Mouse (Mus musculus): ENCODE measurements around the gene Lipc. TPM values are rescaled to one million over a fixed set of nuclear protein-coding genes. Genes with fewer than 3 reads are reported as not detected.

Gene Lipc
- polyA plus RNA-seq, 1 experiment from 2014 or later: 0.19 TPM

DNA sequence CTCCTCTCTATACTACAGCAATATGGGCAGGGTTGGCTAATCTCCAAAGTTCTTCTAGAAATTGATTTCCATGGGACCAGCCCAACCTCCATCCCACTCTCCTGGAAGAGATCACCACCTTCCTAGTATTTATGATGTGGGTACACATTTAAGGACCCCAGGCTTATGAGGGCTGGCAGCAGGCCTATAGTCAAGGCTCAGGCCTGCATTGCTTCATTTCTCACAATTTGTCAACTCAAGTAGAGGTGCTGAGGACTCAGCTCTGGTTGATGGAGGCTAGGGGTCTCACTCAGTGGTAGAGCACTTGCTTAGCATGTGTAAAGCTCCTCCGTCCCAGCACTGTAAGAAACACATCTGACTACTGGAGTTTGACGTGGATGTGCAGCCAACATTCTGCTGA is 27.6 kb upstream of the Lipc start:
- Histone ChIP-seq H3K27ac (replicated peaks in 1 of 2; ENCODE audit: control insufficient read depth in 1 of 2, insufficient read depth in 1 of 2, low read depth in 2 of 2, low read length in 2 of 2) (no peak overlapping the region), H3K27me3 (ENCODE audit: control insufficient read depth, insufficient read depth, low read length) (no peaks in the 10 kb centered on the region), H3K4me3 (ENCODE audit: control insufficient read depth in 1 of 2, insufficient read depth in 1 of 2, low read depth in 1 of 2, low read length in 2 of 2) (no peak overlapping the region), H3K4me1 (ENCODE audit: control insufficient read depth in 2 of 2, insufficient read depth in 2 of 2, low read length in 2 of 2) (no peaks in the 10 kb centered on the region), H3K4me2 (ENCODE audit: low read length) (no peak overlapping the region), H3K36me3 (ENCODE audit: control insufficient read depth, insufficient read depth, low read length) (no peaks in the 10 kb centered on the region), H3K9ac (ENCODE audit: low read length) (no peak overlapping the region), H3K9me3 (ENCODE audit: control insufficient read depth, low read length) (0 out of 2 replicates have a peak, but pooled peaks cover 8% of the 10 kb centered on the region)
- ATAC-seq (ENCODE audit: insufficient number of reproducible peaks, insufficient read depth, low FRiP score, low read depth): no peak
- 83% methylated on average over 2 of the region's 2 CpGs for WGBS

DNA sequence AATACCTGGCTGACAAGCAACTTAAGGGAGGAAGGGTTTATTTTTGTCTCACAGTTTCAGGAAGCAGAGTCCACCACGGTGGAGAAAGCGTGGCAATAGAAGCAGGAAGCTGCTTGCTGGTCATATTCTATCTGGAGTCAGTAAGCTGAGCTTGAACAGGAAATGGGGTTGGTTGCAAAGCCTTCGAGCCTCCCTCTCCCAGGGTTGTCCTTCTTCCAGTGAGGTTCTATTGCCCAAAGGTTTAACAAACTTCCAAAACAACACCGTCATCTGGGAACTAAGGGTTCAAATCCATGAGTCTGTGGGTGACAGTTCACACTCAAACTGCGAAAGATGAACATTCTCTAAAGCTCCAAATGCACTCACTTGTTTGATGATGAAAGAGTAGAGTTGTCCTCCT is 27.1 kb upstream of the Lipc start:
- Histone ChIP-seq H3K36me3 (ENCODE audit: control insufficient read depth, insufficient read depth, low read length) (no peaks in the 10 kb centered on the region), H3K9ac (ENCODE audit: low read length) (no peak overlapping the region), H3K4me3 (ENCODE audit: control insufficient read depth in 1 of 2, insufficient read depth in 1 of 2, low read depth in 1 of 2, low read length in 2 of 2) (no peak overlapping the region), H3K9me3 (ENCODE audit: control insufficient read depth, low read length) (0 out of 2 replicates have a peak, but pooled peaks cover 8% of the 10 kb centered on the region), H3K27ac (replicated peaks in 1 of 2; ENCODE audit: control insufficient read depth in 1 of 2, insufficient read depth in 1 of 2, low read depth in 2 of 2, low read length in 2 of 2) (no peak overlapping the region), H3K4me2 (ENCODE audit: low read length) (no peak overlapping the region), H3K27me3 (ENCODE audit: control insufficient read depth, insufficient read depth, low read length) (no peaks in the 10 kb centered on the region), H3K4me1 (ENCODE audit: control insufficient read depth in 2 of 2, insufficient read depth in 2 of 2, low read length in 2 of 2) (no peaks in the 10 kb centered on the region)
- WGBS: 82% methylated on average over 5 of the region's 5 CpGs
- ATAC-seq (ENCODE audit: insufficient number of reproducible peaks, insufficient read depth, low FRiP score, low read depth): no peak

DNA sequence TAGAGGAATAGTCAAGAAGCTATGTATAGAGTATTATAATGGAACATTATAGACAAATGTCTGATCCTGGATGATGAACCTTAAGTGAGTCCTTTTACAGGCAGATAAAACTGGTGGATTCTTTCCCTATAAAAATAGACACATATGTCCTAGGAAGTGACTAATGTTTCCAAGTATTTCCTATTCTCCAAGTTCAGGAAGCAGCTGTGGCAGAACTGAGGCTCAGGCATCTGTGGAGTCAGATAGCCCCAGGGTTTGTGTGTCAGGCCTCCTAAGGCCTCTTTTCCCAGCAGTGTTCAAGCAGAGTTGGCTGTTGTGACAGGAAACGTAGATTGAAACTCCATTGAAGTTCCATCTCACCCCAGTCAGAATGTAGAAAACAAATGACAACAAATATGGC is 25.4 kb upstream of the Lipc start:
- Histone ChIP-seq H3K4me2 (ENCODE audit: low read length) (no peak overlapping the region), H3K9ac (ENCODE audit: low read length) (no peak overlapping the region), H3K36me3 (ENCODE audit: control insufficient read depth, insufficient read depth, low read length) (no peaks in the 10 kb centered on the region), H3K9me3 (ENCODE audit: control insufficient read depth, low read length) (0 out of 2 replicates have a peak, but pooled peaks cover 8% of the 10 kb centered on the region), H3K27ac (replicated peaks in 1 of 2; ENCODE audit: control insufficient read depth in 1 of 2, insufficient read depth in 1 of 2, low read depth in 2 of 2, low read length in 2 of 2) (peak overlapping the region; percentile 48 to 73), H3K27me3 (ENCODE audit: control insufficient read depth, insufficient read depth, low read length) (no peaks in the 10 kb centered on the region), H3K4me3 (ENCODE audit: control insufficient read depth in 1 of 2, insufficient read depth in 1 of 2, low read depth in 1 of 2, low read length in 2 of 2) (no peak overlapping the region), H3K4me1 (ENCODE audit: control insufficient read depth in 2 of 2, insufficient read depth in 2 of 2, low read length in 2 of 2) (no peaks in the 10 kb centered on the region)
- WGBS: 40% methylated on average over 1 of the region's 1 CpGs
- ATAC-seq (ENCODE audit: insufficient number of reproducible peaks, insufficient read depth, low FRiP score, low read depth): peak; percentile 47; the same call in 1 of the 2 replicates

DNA sequence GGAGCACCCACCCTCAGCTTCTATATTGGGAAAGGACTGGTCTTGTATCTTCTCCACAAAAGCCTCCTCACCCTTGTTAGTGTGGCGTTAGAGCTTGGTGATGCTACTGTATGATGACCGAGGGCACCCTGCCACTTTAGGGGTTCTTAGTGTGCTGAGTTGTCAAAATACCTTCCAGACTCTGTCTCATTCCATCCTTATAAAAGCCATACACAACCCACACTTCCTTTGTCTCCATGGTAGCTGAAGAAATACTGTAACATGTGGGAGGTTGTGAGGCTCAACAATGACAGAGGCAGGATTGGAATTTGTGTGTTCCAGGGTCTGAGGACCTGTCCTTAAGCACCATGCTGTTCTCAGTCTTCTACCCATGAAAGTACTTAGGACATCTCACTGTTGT is 23.9 kb upstream of the Lipc start:
- ATAC-seq (ENCODE audit: insufficient number of reproducible peaks, insufficient read depth, low FRiP score, low read depth): no peak
- Histone ChIP-seq H3K4me2 (ENCODE audit: low read length) (no peak overlapping the region), H3K9me3 (ENCODE audit: control insufficient read depth, low read length) (0 out of 2 replicates have a peak, but pooled peaks cover 8% of the 10 kb centered on the region), H3K4me3 (ENCODE audit: control insufficient read depth in 1 of 2, insufficient read depth in 1 of 2, low read depth in 1 of 2, low read length in 2 of 2) (no peak overlapping the region), H3K36me3 (ENCODE audit: control insufficient read depth, insufficient read depth, low read length) (no peaks in the 10 kb centered on the region), H3K9ac (ENCODE audit: low read length) (no peak overlapping the region), H3K4me1 (ENCODE audit: control insufficient read depth in 2 of 2, insufficient read depth in 2 of 2, low read length in 2 of 2) (no peaks in the 10 kb centered on the region; a peak in 1 of 4 replicates), H3K27ac (replicated peaks in 1 of 2; ENCODE audit: control insufficient read depth in 1 of 2, insufficient read depth in 1 of 2, low read depth in 2 of 2, low read length in 2 of 2) (no peak overlapping the region), H3K27me3 (ENCODE audit: control insufficient read depth, insufficient read depth, low read length) (no peaks in the 10 kb centered on the region)
- 84% methylated on average over 2 of the region's 2 CpGs for WGBS

DNA sequence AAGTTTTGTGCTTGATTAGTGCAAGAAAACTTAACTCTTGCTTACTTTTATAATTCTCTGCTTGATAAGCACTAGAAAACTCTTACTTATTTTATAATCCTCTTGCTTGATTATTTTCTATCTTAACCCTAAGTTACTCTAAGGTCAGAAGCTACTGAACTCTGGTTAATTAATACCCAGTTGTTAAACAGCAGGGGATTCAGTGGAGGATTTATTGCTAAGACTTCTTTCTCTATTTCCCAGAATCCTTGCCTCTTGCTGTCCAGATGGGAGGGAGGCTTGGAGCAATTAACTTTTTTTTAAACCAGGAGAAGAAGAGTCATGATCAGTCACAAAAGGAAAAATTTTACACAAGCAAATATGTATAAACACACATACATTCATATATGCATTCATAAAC is 21.3 kb upstream of the Lipc start:
- no peaks in the 10 kb centered on the region for H3K27me3 ChIP-seq (ENCODE audit: control insufficient read depth, insufficient read depth, low read length)
- no peak overlapping the region for H3K9ac ChIP-seq (ENCODE audit: low read length)
- no peak overlapping the region for H3K27ac ChIP-seq (replicated peaks in 1 of 2; ENCODE audit: control insufficient read depth in 1 of 2, insufficient read depth in 1 of 2, low read depth in 2 of 2, low read length in 2 of 2)
- no peak for ATAC-seq (ENCODE audit: insufficient number of reproducible peaks, insufficient read depth, low FRiP score, low read depth)
- no peaks in the 10 kb centered on the region for H3K9me3 ChIP-seq (ENCODE audit: control insufficient read depth, low read length)
- H3K4me1 ChIP-seq (ENCODE audit: control insufficient read depth in 2 of 2, insufficient read depth in 2 of 2, low read length in 2 of 2): no peaks in the 10 kb centered on the region; a peak in 1 of 4 replicates
- H3K4me2 ChIP-seq (ENCODE audit: low read length): no peak overlapping the region
- H3K36me3 ChIP-seq (ENCODE audit: control insufficient read depth, insufficient read depth, low read length): no peaks in the 10 kb centered on the region
- no peak overlapping the region for H3K4me3 ChIP-seq (ENCODE audit: control insufficient read depth in 1 of 2, insufficient read depth in 1 of 2, low read depth in 1 of 2, low read length in 2 of 2)

DNA sequence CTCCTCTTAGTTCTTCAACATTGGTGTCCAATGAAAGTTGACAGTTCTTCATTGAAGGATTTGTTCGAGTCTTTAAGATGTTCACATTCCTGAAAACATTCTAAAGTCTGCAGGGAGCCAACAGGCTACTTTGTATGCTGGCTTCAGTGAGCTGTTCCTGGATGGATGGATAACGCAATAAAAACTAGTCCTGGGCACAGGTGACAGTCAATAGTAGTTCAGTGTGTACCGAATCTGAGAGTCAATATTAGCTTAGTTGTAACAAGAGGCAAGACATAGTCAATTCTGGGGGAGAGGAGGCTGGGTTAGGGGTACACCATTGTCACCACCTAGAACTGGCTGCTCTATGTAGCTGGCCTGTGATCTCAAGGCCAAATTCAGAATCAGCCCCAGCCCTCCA is 17.2 kb upstream of the Lipc start:
- Histone ChIP-seq H3K9me3 (ENCODE audit: control insufficient read depth, low read length) (no peaks in the 10 kb centered on the region), H3K27ac (replicated peaks in 1 of 2; ENCODE audit: control insufficient read depth in 1 of 2, insufficient read depth in 1 of 2, low read depth in 2 of 2, low read length in 2 of 2) (no peak overlapping the region), H3K27me3 (ENCODE audit: control insufficient read depth, insufficient read depth, low read length) (no peaks in the 10 kb centered on the region), H3K4me2 (ENCODE audit: low read length) (no peak overlapping the region), H3K36me3 (ENCODE audit: control insufficient read depth, insufficient read depth, low read length) (no peaks in the 10 kb centered on the region), H3K4me3 (ENCODE audit: control insufficient read depth in 1 of 2, insufficient read depth in 1 of 2, low read depth in 1 of 2, low read length in 2 of 2) (no peak overlapping the region), H3K9ac (ENCODE audit: low read length) (no peak overlapping the region), H3K4me1 (ENCODE audit: control insufficient read depth in 2 of 2, insufficient read depth in 2 of 2, low read length in 2 of 2) (peaks cover 0 to 2% of the 10 kb centered on the region in 2 experiments; a peak in 1 of 4 replicates)
- no peak for ATAC-seq (ENCODE audit: insufficient number of reproducible peaks, insufficient read depth, low FRiP score, low read depth)
- WGBS: 68% methylated on average over 3 of the region's 3 CpGs

DNA sequence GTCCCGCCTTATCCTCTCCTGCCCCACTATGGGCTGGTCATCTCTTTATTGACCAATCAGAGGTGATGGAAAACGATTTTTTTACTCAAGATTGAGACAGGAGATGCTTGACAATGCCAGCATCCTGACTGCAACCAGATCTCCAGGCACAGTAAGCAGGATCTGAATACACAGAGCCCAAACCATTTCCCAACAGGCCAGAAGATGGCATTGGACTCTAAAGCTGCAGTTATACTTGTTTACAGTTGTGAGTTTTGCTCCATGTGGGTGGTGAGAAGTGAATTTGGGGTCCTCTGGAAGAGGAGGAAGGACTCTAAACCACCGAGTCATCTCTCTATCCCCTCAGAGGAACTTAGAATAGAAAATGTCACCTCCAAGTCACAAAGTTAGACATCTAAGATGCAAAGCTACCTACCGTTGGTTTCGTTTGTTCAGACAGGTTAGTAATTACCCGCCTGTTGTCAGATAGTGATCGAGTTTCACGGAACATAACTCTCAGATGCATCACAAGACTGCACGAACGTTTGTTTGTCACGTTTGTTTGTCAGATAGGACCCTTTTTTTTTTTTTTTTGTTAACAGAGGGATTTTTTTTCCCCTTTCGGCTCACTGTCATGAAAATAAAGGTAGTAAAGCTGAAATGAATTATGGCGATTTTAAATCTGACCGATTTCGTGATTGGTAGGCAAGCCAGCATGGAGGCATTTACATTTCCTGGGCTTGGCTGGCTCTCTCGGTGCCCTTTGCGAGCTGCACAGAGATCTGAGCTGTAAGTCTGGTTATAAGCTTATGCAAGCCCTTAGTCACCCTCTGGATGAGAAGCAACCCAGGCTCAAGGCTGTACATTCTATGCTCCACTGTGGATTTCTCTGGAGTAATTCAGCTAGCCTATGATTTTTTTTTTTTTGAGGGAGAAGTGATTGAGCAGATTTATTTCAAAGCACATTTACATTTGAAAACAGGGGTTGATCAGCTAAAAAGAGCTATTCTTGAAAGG is 14.3 kb upstream of the Lipc start:
- 78% methylated on average over 17 of the region's 17 CpGs for WGBS
- Histone ChIP-seq H3K9me3 (ENCODE audit: control insufficient read depth, low read length) (no peaks in the 10 kb centered on the region), H3K9ac (ENCODE audit: low read length) (no peak overlapping the region), H3K36me3 (ENCODE audit: control insufficient read depth, insufficient read depth, low read length) (no peaks in the 10 kb centered on the region), H3K27me3 (ENCODE audit: control insufficient read depth, insufficient read depth, low read length) (no peaks in the 10 kb centered on the region), H3K4me1 (ENCODE audit: control insufficient read depth in 2 of 2, insufficient read depth in 2 of 2, low read length in 2 of 2) (0 out of 4 replicates have a peak, but pooled peaks cover 0 to 2% of the 10 kb centered on the region in 2 experiments), H3K27ac (replicated peaks in 1 of 2; ENCODE audit: control insufficient read depth in 1 of 2, insufficient read depth in 1 of 2, low read depth in 2 of 2, low read length in 2 of 2) (no peak overlapping the region), H3K4me2 (ENCODE audit: low read length) (no peak overlapping the region), H3K4me3 (ENCODE audit: control insufficient read depth in 1 of 2, insufficient read depth in 1 of 2, low read depth in 1 of 2, low read length in 2 of 2) (no peak overlapping the region)
- ATAC-seq (ENCODE audit: insufficient number of reproducible peaks, insufficient read depth, low FRiP score, low read depth): no peak
